In the genomic region with DNA sequence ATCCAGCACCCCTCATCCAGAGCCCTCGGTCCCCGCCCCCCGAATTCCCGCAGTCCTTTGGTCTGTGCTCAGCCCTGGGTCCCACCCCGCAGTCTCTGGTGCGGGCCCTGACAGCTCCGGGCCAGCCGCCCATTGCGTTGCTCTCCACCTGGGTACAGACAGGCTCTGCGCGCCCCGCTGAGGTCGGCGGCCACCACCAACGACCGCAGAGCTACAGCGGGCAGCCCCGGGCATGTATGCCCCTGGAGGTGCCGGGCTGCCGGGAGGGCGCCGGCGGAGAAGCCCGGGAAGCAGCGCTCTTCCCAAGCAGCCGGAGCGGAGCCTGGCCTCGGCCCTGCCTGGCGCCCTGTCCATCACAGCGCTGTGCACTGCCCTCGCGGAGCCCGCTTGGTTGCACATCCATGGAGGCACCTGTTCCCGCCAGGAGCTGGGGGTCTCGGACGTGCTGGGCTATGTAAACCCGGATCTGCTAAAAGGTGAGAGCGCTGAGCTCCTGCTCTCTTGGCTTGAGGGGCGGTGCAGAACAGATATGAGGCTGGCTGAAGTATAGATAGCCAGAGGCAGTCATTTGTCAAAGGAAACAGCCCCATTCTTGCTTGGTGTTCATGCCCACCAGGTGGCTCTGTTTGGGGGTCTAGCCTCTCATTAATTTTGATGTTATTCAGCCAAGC, we compare ENCODE assay signal across 8 mouse cellular contexts. TPM values are rescaled to one million over a fixed set of nuclear protein-coding genes. Genes with fewer than 3 reads are reported as not detected.
DNase-seq lines count a peak whose midpoint lies in the region; ATAC-seq and TF ChIP-seq lines count a peak whose summit lies in the region.

No protein-coding gene starts in this region.

- peak; percentile 24 to 41 for DNase-seq in CD8-positive naive resting alpha-beta T cell, adult 2 months (ENCODE audit: low read depth in 2 of 2, low spot score in 2 of 2)
- peak; percentile 49 to 58 for DNase-seq in heart, postnatal 10 days
- DNase-seq in layer of hippocampus, adult 11-12 months (ENCODE audit: low spot score): peak; percentile 43
- DNase-seq in ovary, adult 18-20 months (ENCODE audit: low spot score): peak; percentile 10
- DNase-seq in thymus, postnatal 0 days (ENCODE audit: low spot score): peak; percentile 41

- H3K9me3 ChIP-seq in erythroblast, embryonic 14.5 days (ENCODE audit: control insufficient read depth, low read length): no peaks in the 10 kb centered on the region
- no peaks in the 10 kb centered on the region for H3K9me3 ChIP-seq in lung, embryonic 15.5 days

- no peaks in the 10 kb centered on the region for H3K27me3 ChIP-seq in erythroblast, embryonic 14.5 days (ENCODE audit: control insufficient read depth)
- H3K27me3 ChIP-seq in lung, embryonic 15.5 days: no peaks in the 10 kb centered on the region

- peaks cover 68% of the 10 kb centered on the region for H3K36me3 ChIP-seq in erythroblast, embryonic 14.5 days (ENCODE audit: control insufficient read depth)
- H3K36me3 ChIP-seq in lung, embryonic 15.5 days: peaks cover 29% of the 10 kb centered on the region

- intact Hi-C loops in heart, postnatal 10 days (cut with DNase I): loop anchor here (1.0 kb wide), 2 partner anchors 21 to 93 kb away; no protein-coding TSS in a partner anchor

- under 1% methylated on average over 39 of the region's 39 CpGs for WGBS in lung, embryonic 15.5 days

- H3K4me3 ChIP-seq in bone marrow macrophage, adult 2 months (ENCODE audit: insufficient read depth, low read length): peak overlapping the region; percentile 98
- peak overlapping the region; percentile 79 for H3K4me3 ChIP-seq in erythroblast, embryonic 14.5 days (replicated peaks)
- peak overlapping the region; percentile 75 for H3K4me3 ChIP-seq in lung, embryonic 15.5 days

- TF ChIP-seq CTCF in bone marrow macrophage, adult 2 months (IDR thresholded peaks at IDR 0.05; ENCODE audit: low read depth, low read length): no peak

- peaks cover 39% of the 10 kb centered on the region for H3K4me1 ChIP-seq in bone marrow macrophage, adult 2 months (ENCODE audit: control insufficient read depth, insufficient read depth, low read length)
- H3K4me1 ChIP-seq in erythroblast, embryonic 14.5 days (ENCODE audit: control insufficient read depth): peaks cover 60% of the 10 kb centered on the region
- H3K4me1 ChIP-seq in lung, embryonic 15.5 days: peaks cover 24% of the 10 kb centered on the region

- ATAC-seq in lung, embryonic 15.5 days (ENCODE audit: borderline replicate concordance, extremely low read depth, low FRiP score, low TSS enrichment): peak; percentile 53

- no peak for TF ChIP-seq POLR2A in bone marrow macrophage, adult 2 months (IDR thresholded peaks at IDR 0.05; ENCODE audit: borderline replicate concordance, low read depth, low read length)

- no peak overlapping the region for H3K27ac ChIP-seq in bone marrow macrophage, adult 2 months (ENCODE audit: insufficient read depth, low read depth, low read length)
- peak overlapping the region; percentile 47 for H3K27ac ChIP-seq in lung, embryonic 15.5 days

- H3K4me2 ChIP-seq in lung, embryonic 15.5 days: peak overlapping the region; percentile 97

- peak overlapping the region; percentile 88 for H3K9ac ChIP-seq in lung, embryonic 15.5 days

RNA-seq across cellular contexts. Expression of gene Tmem127, which starts 0.8 kb away (rescaled TPM):
- 41.6 and 46.2 TPM in 2 replicates for polyA plus RNA-seq in bone marrow macrophage, adult 2 months (2012; ENCODE audit: insufficient read depth, insufficient read length, missing spikeins)
- polyA plus RNA-seq in erythroblast, embryonic 14.5 days (2012): 1.6 and 1.9 TPM in 2 replicates
- total RNA-seq in heart, postnatal 10 days (2021): 10 to 100 TPM; 39.4 to 40.4 TPM
- 27.8 and 30.9 TPM in 2 replicates for polyA plus RNA-seq in lung, embryonic 15.5 days (2015; fragmentation: Nextera tagmentation; extraction: Ambion mirVana)
- 30.7 and 34.2 TPM in 2 replicates for polyA plus RNA-seq in thymus, postnatal 0 days (2015; fragmentation: Nextera tagmentation; extraction: Ambion mirVana)

RNA-seq across cellular contexts. Expression of gene Ciao1, which starts 0.9 kb away (rescaled TPM):
- polyA plus RNA-seq in bone marrow macrophage, adult 2 months (2012; ENCODE audit: insufficient read depth, insufficient read length, missing spikeins): 44.6 and 48.8 TPM in 2 replicates
- 2.2 and 3.3 TPM in 2 replicates for polyA plus RNA-seq in erythroblast, embryonic 14.5 days (2012)
- 10 to 100 TPM; 57.2 to 60.4 TPM for total RNA-seq in heart, postnatal 10 days (2021)
- polyA plus RNA-seq in lung, embryonic 15.5 days (2015; fragmentation: Nextera tagmentation; extraction: Ambion mirVana): 64.4 and 67.9 TPM in 2 replicates
- 86.2 and 91.2 TPM in 2 replicates for polyA plus RNA-seq in thymus, postnatal 0 days (2015; fragmentation: Nextera tagmentation; extraction: Ambion mirVana)

RNA-seq across cellular contexts. Expression of gene Stard7, which starts 21.5 kb away (rescaled TPM):
- polyA plus RNA-seq in bone marrow macrophage, adult 2 months (2012; ENCODE audit: insufficient read depth, insufficient read length, missing spikeins): 35.5 and 36.7 TPM in 2 replicates
- 1.1 and 1.5 TPM in 2 replicates for polyA plus RNA-seq in erythroblast, embryonic 14.5 days (2012)
- total RNA-seq in heart, postnatal 10 days (2021): 100 to 1,000 TPM; 184 to 187 TPM
- polyA plus RNA-seq in lung, embryonic 15.5 days (2015; fragmentation: Nextera tagmentation; extraction: Ambion mirVana): 68.6 and 71.0 TPM in 2 replicates
- polyA plus RNA-seq in thymus, postnatal 0 days (2015; fragmentation: Nextera tagmentation; extraction: Ambion mirVana): 56.7 and 61.8 TPM in 2 replicates

RNA-seq across cellular contexts. Expression of gene Snrnp200, which starts 40.3 kb away (rescaled TPM):
- polyA plus RNA-seq in bone marrow macrophage, adult 2 months (2012; ENCODE audit: insufficient read depth, insufficient read length, missing spikeins): 34.6 and 44.1 TPM in 2 replicates
- 0.90 and 0.97 TPM in 2 replicates for polyA plus RNA-seq in erythroblast, embryonic 14.5 days (2012)
- 10 to 100 TPM; 63.3 to 66.8 TPM for total RNA-seq in heart, postnatal 10 days (2021)
- polyA plus RNA-seq in lung, embryonic 15.5 days (2015; fragmentation: Nextera tagmentation; extraction: Ambion mirVana): 53.8 and 54.0 TPM in 2 replicates
- polyA plus RNA-seq in thymus, postnatal 0 days (2015; fragmentation: Nextera tagmentation; extraction: Ambion mirVana): 37.7 and 43.2 TPM in 2 replicates

RNA-seq across cellular contexts. Expression of gene 1810024B03Rik, which starts 40.4 kb away (rescaled TPM):
- polyA plus RNA-seq in bone marrow macrophage, adult 2 months (2012; ENCODE audit: insufficient read depth, insufficient read length, missing spikeins): 1.9 and 2.0 TPM in 2 replicates
- polyA plus RNA-seq in erythroblast, embryonic 14.5 days (2012): not detected in 2 replicates
- under 1 TPM; 0.53 to 0.67 TPM for total RNA-seq in heart, postnatal 10 days (2021)
- 1.7 and 1.9 TPM in 2 replicates for polyA plus RNA-seq in lung, embryonic 15.5 days (2015; fragmentation: Nextera tagmentation; extraction: Ambion mirVana)
- polyA plus RNA-seq in thymus, postnatal 0 days (2015; fragmentation: Nextera tagmentation; extraction: Ambion mirVana): 2.4 and 2.8 TPM in 2 replicates

Comparison
In these comparisons a context has a peak if more than half of its experiments do, and no peak if none do; other contexts are left out.
1. RNA of gene Ciao1, which starts 0.9 kb away (polyA plus RNA-seq): 86.2 to 91.2 TPM in thymus, postnatal 0 days, 64.4 to 67.9 TPM in lung, embryonic 15.5 days and 44.6 to 48.8 TPM in bone marrow macrophage, adult 2 months; 2.2 to 3.3 TPM in erythroblast, embryonic 14.5 days; every median in the first group is over 10 times any median in the second.
2. RNA of gene Stard7, which starts 21.5 kb away (polyA plus RNA-seq): 68.6 to 71.0 TPM in lung, embryonic 15.5 days, 56.7 to 61.8 TPM in thymus, postnatal 0 days and 35.5 to 36.7 TPM in bone marrow macrophage, adult 2 months; 1.1 to 1.5 TPM in erythroblast, embryonic 14.5 days; every median in the first group is over 10 times any median in the second.
3. Peak in every context shown above with its lines, with median percentiles within 50 percentile points of each other: DNase-seq and H3K4me3 ChIP-seq.